Mouse (Mus musculus): Measurements from ENCODE around the gene Cenpm. TPM values are rescaled to one million over a fixed set of nuclear protein-coding genes. Genes with fewer than 3 reads are reported as not detected.
"Not testable (repeated sequence)": the region's sequence is repeated elsewhere in the genome, so short reads cannot be mapped to it uniquely, and the experiment has no call there.

Gene Cenpm
- total and polyA plus RNA-seq, 2 experiments from 2014 or later: 15.0 to 23.0 TPM

DNA sequence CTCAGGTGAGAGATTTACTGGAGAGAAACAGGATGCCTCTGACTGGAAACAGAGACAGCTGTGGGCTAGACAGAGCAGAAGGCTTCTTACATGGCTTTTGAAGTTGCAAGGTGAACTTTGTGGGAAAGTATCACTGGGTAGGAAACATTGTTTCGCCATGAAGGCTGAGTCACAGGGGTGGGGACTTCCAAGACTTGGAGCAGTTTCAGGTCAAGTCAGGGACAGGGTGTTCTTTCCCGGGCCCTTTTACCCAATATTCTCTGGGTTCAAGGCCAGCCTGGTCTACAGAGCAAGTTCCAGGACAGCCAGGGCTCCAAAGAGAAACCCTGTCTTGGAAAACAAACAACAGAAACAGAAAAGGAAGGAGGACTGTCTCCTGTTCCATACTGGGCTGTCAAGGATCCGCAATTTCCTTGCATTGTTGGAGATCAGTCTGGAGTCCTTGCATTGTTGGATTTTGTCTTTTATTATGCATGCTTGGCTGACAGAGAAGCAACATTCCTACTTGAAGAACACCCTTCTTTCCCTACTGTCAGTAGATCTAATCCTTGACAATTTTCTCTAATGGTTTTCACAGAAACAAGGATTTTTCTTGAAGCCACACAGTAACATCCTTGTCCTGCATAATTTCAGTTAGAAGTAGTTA lies 2.7 kb upstream of the Cenpm start:
- no peak for TF ChIP-seq CTCF (IDR thresholded peaks at IDR 0.05; ENCODE audit: low read depth)
- 78% methylated on average over 3 of the region's 3 CpGs for WGBS

DNA sequence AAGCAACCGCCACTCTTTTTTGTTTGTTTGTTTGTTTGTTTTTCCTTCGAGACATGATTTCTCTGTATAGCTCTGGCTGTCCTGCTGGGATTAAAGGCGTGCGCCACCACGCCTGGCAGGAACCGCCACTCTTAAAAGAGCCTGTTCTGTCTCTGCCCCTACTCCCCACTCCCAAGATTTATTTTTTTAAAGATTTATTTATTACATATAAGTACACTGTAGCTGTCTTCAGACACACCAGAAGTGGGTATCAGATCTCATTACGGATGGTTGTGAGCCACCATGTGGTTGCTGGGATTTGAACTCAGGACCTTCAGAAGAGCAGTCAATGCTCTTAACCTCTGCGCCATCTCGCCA lies 235 bp upstream of the Cenpm start:
- WGBS: 24% methylated on average over 9 of the region's 9 CpGs
- not testable (repeated sequence) for H3K27me3 ChIP-seq (ENCODE audit: insufficient read depth, low read length); H3K4me1 ChIP-seq (ENCODE audit: insufficient read depth, low read length); ATAC-seq; H3K9me3 ChIP-seq (ENCODE audit: low read length); DNase-seq (ENCODE audit: low spot score); H3K36me3 ChIP-seq (ENCODE audit: insufficient read depth, low read length)
- Histone ChIP-seq H3K4me2 (ENCODE audit: low read depth, low read length) (peak overlapping the region; percentile 89), H3K4me3 (ENCODE audit: low read length) (peak overlapping the region; percentile 72), H3K9ac (replicated peaks; ENCODE audit: low read length) (peak overlapping the region; percentile 56; the same call in 1 of the 2 replicates), H3K27ac (peak overlapping the region; percentile 56; the same call in 1 of the 2 replicates)

More for the DNA sequence above, 2.7 kb upstream of the Cenpm start:
- no peak overlapping the region for H3K9ac ChIP-seq (replicated peaks; ENCODE audit: low read length)
- no peak overlapping the region for H3K4me2 ChIP-seq (ENCODE audit: low read depth, low read length)
- H3K9me3 ChIP-seq (ENCODE audit: low read length): no peaks in the 10 kb centered on the region
- ATAC-seq: no peak
- no peaks in the 10 kb centered on the region for H3K27me3 ChIP-seq (ENCODE audit: insufficient read depth, low read length)
- H3K4me3 ChIP-seq (ENCODE audit: low read length): no peak overlapping the region
- no peaks in the 10 kb centered on the region for H3K36me3 ChIP-seq (ENCODE audit: insufficient read depth, low read length)
- DNase-seq (ENCODE audit: low spot score): no peak
- H3K27ac ChIP-seq: no peak overlapping the region
- 0 out of 2 replicates have a peak, but pooled peaks cover 3% of the 10 kb centered on the region for H3K4me1 ChIP-seq (ENCODE audit: insufficient read depth, low read length)

DNA sequence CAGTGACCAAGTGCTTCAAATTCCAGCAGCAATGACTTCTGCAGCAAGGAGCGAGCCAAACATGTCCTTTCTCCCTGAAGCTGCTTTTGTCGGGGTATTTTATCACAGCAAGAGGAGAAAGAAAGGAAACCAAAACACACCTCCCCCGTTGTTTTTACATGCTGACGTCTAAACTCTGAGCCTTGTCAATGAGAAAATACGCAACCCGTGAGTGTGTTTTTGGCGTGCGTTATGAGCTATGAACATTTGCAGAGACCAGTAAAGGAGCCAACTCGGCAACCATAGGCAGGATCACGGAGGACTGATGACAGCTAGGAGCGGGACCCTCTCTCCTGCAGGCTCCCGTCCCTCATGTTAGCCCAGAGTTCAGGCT lies 820 bp downstream of the Cenpm start:
- H3K4me1 ChIP-seq (ENCODE audit: insufficient read depth, low read length): 0 out of 2 replicates have a peak, but pooled peaks cover 3% of the 10 kb centered on the region
- H3K27me3 ChIP-seq (ENCODE audit: insufficient read depth, low read length): no peaks in the 10 kb centered on the region
- H3K27ac ChIP-seq: 0 out of 2 replicates have a peak overlapping the region, but pooled peaks have one; percentile 16
- H3K36me3 ChIP-seq (ENCODE audit: insufficient read depth, low read length): no peaks in the 10 kb centered on the region
- ATAC-seq: no peak
- H3K9me3 ChIP-seq (ENCODE audit: low read length): no peaks in the 10 kb centered on the region
- peak overlapping the region; percentile 72 for H3K4me3 ChIP-seq (ENCODE audit: low read length)
- H3K4me2 ChIP-seq (ENCODE audit: low read depth, low read length): peak overlapping the region; percentile 89
- WGBS: 5% methylated on average over 12 of the region's 12 CpGs
- no peak for DNase-seq (ENCODE audit: low spot score)
- TF ChIP-seq CTCF (IDR thresholded peaks at IDR 0.05; ENCODE audit: low read depth): no peak
- H3K9ac ChIP-seq (replicated peaks; ENCODE audit: low read length): peak overlapping the region; percentile 56

DNA sequence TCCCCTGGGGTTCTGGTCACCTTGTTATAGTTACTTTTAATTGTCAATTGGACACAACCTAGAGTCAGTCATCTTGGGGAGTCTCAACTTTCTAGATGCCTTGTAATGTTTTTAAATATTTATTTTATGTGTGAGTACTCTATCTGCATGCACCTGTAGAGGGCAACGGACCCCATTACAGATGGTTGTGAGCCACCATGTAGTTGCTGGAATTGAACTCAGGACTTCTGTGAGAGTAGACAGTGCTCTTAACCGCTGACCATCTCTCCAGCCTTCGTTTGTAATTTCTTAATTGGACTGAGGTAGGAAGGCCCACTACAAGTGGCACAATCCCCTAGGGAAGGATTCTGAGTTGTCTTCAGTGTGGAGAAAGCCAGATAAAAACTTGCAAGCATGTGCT lies 1.2 kb downstream of the Cenpm start:
- TF ChIP-seq CTCF (IDR thresholded peaks at IDR 0.05; ENCODE audit: low read depth): peak; percentile 15; the same call in 1 of the 2 replicates

DNA sequence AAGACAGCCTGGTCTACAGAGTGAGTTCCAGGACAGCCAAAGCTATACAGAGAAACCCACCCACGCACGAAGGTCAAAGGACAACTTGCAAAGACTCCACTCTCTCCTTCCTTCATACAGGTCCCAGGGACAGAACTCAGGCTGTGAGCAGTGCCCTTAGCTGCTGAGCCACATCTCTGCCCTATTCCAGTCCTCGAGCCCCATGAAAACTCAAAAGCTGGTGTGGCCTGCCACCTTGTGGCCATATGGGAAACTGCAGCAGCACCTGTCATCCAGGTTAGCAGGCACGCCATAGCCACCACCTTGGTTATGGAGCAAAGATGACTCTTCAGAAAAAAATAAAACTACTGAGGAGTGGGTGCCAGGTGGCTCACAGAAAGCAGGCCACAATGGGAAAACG lies 8.0 kb downstream of the Cenpm start:
- WGBS: 18% methylated on average over 5 of the region's 5 CpGs
- Histone ChIP-seq H3K27me3 (ENCODE audit: insufficient read depth, low read length) (no peaks in the 10 kb centered on the region), H3K36me3 (ENCODE audit: insufficient read depth, low read length) (no peaks in the 10 kb centered on the region), H3K9me3 (ENCODE audit: low read length) (no peaks in the 10 kb centered on the region), H3K9ac (replicated peaks; ENCODE audit: low read length) (no peak overlapping the region), H3K27ac (no peak overlapping the region), H3K4me1 (ENCODE audit: insufficient read depth, low read length) (peaks cover 4% of the 10 kb centered on the region; the same call in 1 of the 2 replicates), H3K4me2 (ENCODE audit: low read depth, low read length) (no peak overlapping the region), H3K4me3 (ENCODE audit: low read length) (no peak overlapping the region)
- peak; percentile 79 for ATAC-seq
- peak; percentile 98 for TF ChIP-seq CTCF (IDR thresholded peaks at IDR 0.05; ENCODE audit: low read depth)
- DNase-seq (ENCODE audit: low spot score): peak; percentile 86

More for the DNA sequence above, 1.2 kb downstream of the Cenpm start:
- 75% methylated on average over 3 of the region's 3 CpGs for WGBS
- ATAC-seq (no peak), DNase-seq (ENCODE audit: low spot score) (no peak)
- Histone ChIP-seq H3K4me1 (ENCODE audit: insufficient read depth, low read length) (0 out of 2 replicates have a peak, but pooled peaks cover 3% of the 10 kb centered on the region), H3K36me3 (ENCODE audit: insufficient read depth, low read length) (no peaks in the 10 kb centered on the region), H3K4me2 (ENCODE audit: low read depth, low read length) (peak overlapping the region; percentile 89), H3K27me3 (ENCODE audit: insufficient read depth, low read length) (no peaks in the 10 kb centered on the region), H3K9ac (replicated peaks; ENCODE audit: low read length) (no peak overlapping the region; the same call in 1 of the 2 replicates), H3K9me3 (ENCODE audit: low read length) (no peaks in the 10 kb centered on the region), H3K4me3 (ENCODE audit: low read length) (peak overlapping the region; percentile 72), H3K27ac (no peak overlapping the region)

DNA sequence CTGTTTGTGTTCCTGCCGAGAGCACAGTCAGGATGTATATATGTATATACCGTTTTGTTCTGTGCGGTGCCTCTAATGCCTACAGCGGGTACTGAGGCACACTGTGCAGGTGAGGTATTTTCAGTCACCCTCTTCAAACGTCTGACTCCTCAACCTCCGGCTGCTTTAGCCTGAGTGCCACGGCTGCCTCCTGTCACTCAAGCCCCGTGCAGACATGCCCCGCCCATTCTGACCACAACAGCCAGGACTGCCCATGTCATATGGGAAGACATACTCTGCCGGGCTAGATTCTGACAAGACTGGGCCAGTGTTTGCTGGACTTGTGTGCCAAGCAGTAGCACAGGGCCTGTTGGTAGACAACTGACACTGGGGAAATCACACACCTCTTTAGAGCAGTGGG lies 8.9 kb downstream of the Cenpm start:
- H3K27ac ChIP-seq: no peak overlapping the region
- no peak for DNase-seq (ENCODE audit: low spot score)
- H3K9me3 ChIP-seq (ENCODE audit: low read length): no peaks in the 10 kb centered on the region
- H3K9ac ChIP-seq (replicated peaks; ENCODE audit: low read length): no peak overlapping the region
- H3K4me3 ChIP-seq (ENCODE audit: low read length): no peak overlapping the region
- no peaks in the 10 kb centered on the region for H3K27me3 ChIP-seq (ENCODE audit: insufficient read depth, low read length)
- TF ChIP-seq CTCF (IDR thresholded peaks at IDR 0.05; ENCODE audit: low read depth): no peak
- peaks cover 4% of the 10 kb centered on the region; the same call in 1 of the 2 replicates for H3K4me1 ChIP-seq (ENCODE audit: insufficient read depth, low read length)
- 71% methylated on average over 10 of the region's 10 CpGs for WGBS
- H3K4me2 ChIP-seq (ENCODE audit: low read depth, low read length): no peak overlapping the region
- no peaks in the 10 kb centered on the region for H3K36me3 ChIP-seq (ENCODE audit: insufficient read depth, low read length)
- no peak for ATAC-seq

DNA sequence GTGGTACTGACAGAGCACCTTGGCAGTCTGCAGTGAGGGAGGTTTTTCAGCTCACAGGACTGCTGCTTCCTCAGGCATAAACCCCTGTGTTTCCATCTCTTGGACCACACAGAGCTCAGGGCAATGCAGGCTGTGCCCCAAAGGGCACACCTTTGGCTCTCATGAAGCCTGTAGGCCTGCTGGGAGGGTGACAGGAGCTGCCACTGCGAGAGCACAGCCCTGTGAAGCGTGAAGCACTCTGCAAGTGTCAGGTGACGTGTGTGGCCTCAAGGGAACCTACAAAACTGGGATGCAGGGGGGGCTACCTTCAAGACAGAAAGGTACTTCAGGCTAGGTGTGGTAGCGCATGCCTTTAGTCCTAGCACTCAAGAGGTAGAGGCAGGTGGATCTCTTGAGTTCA lies 11.9 kb downstream of the Cenpm start:
- no peak overlapping the region for H3K4me2 ChIP-seq (ENCODE audit: low read depth, low read length)
- ATAC-seq (no peak), DNase-seq (ENCODE audit: low spot score) (no peak)
- peaks cover 4% of the 10 kb centered on the region; the same call in 1 of the 2 replicates for H3K4me1 ChIP-seq (ENCODE audit: insufficient read depth, low read length)
- no peak overlapping the region for H3K9ac ChIP-seq (replicated peaks; ENCODE audit: low read length)
- H3K9me3 ChIP-seq (ENCODE audit: low read length): no peaks in the 10 kb centered on the region
- WGBS: 58% methylated on average over 4 of the region's 4 CpGs
- peak overlapping the region; percentile 1; the same call in 1 of the 2 replicates for H3K27ac ChIP-seq
- no peak for TF ChIP-seq CTCF (IDR thresholded peaks at IDR 0.05; ENCODE audit: low read depth)
- no peaks in the 10 kb centered on the region for H3K36me3 ChIP-seq (ENCODE audit: insufficient read depth, low read length)
- H3K4me3 ChIP-seq (ENCODE audit: low read length): no peak overlapping the region
- no peaks in the 10 kb centered on the region; the same call in 1 of the 2 replicates for H3K27me3 ChIP-seq (ENCODE audit: insufficient read depth, low read length)
